Mouse (Mus musculus): Measurements from ENCODE around the gene 2810408A11Rik.

DNA sequence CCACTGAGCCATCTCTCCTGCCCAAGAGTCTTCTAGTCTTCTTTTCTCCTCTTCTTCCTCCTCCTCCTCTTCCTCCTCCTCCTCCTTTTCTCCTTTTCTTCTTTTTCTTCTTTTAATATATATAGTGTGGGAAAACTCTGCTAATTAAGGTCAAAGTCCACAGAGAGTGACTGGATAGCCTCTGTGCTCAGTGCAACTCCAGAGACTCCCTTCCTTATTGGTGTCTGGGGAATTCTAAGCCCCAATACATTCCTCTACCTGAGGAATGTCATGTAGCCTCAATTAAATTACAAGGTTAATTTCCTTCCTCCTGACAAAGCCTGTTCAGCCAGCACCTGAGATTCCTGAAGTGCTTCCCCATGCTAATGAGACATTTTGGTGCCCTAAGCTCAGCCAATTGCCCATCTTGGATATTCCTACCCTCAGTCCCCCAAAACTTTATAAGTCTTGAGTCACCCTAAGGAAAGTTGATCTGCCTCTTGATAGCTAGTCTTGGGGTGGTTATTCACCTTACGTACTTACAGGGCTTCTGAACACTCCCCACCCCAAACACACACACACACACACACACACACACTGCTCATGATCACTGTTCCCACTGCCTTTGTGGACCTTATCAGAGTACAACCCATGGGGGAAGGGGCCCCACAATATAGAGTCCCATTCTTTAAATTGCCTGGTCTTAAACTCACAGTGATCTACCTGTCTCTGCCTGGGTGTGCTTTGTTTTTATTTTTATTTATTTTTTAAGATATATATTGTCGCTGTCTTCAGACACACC lies 30.3 kb downstream of the 2810408A11Rik start:
- TF ChIP-seq CTCF (IDR thresholded peaks at IDR 0.05) (no peak), EP300 (IDR thresholded peaks at IDR 0.05) (no peak)
